Mouse (Mus musculus) gastrocnemius, adult 2 months (tissue): Measurements from ENCODE around the gene Dnaic2. TPM values are rescaled to one million over a fixed set of nuclear protein-coding genes. Genes with fewer than 3 reads are reported as not detected.
A peak's percentile ranks its signal among the peaks of the same experiment; 100 is the strongest.

Experiments
- DNase-seq: peaks from one replicate; pipeline ENCODE4 v3.0.0; 2022
- H3K27ac ChIP-seq: fragments of 200-600 bp; 2 replicates; pipeline ENCODE4 v1.8.1; 2022; ENCODE audit warnings: mild to moderate bottlenecking
- H3K4me3 ChIP-seq: fragments of 200-600 bp; 2 replicates; pipeline ENCODE4 v1.8.1; 2022; ENCODE audit warnings: mild to moderate bottlenecking, moderate library complexity
- CTCF ChIP-seq: fragments of 200-600 bp; IDR thresholded peaks from 2 replicates; pipeline ENCODE4 v1.8.1; 2022; ENCODE audit warnings: antibody characterized with exemption, mild to moderate bottlenecking, moderate library complexity
- intact Hi-C: fragments of 180-260 bp; cut with DNase I; formaldehyde crosslinking; loops from one replicate; pipeline ENCODE4 v1.15.1; 2025
- total RNA-seq, 2 experiments: library from RNA; stranded (reverse); gene quantifications; 2 replicates each; pipeline ENCODE4 v1.2.3; 2021

Gene Dnaic2
- total RNA-seq, 2 experiments from 2014 or later = 0.08 to 0.14 TPM

DNA sequence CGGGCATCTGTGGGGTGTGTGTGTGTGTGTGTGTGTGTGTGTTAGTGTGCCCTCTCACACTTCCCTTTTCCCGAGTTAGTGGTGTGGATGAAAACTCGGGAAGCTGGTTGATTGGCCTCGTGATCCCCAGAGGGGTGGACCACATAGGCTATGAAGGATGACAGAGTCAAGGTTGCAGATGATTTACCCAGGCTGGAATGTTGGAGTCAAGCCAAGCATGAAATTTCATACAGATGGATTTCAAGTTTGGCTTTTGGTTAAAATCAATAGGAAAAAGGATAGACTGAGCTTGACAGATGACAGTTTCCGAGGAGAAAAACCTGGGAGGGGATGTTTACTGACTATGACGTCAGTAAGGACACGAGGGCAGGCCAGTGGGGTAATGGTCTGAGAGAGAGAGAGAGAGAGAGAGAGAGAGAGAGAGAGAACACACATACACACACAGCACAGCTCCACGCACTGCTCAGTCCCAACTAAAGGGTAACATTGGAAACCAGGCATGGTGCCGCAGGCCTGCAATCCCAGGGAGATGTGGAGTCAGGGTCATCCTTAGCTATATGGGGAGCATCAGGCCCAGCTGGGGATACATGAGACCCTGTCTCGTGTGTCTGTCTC lies 39.5 kb upstream of the Dnaic2 start:
- TF ChIP-seq CTCF = no peak
- intact Hi-C loops = no loop called here
- Histone ChIP-seq H3K4me3 (no peak overlapping the region), H3K27ac (peak overlapping the region; percentile 69)
- no peak for DNase-seq

GRCm38 (mm10) chr11:114688729-114689128 lies 38.5 kb upstream of the Dnaic2 start:
- Histone ChIP-seq H3K4me3 (no peak overlapping the region), H3K27ac (no peak overlapping the region)
- no peak for TF ChIP-seq CTCF
- DNase-seq = no peak
- intact Hi-C loops = no loop called here

DNA sequence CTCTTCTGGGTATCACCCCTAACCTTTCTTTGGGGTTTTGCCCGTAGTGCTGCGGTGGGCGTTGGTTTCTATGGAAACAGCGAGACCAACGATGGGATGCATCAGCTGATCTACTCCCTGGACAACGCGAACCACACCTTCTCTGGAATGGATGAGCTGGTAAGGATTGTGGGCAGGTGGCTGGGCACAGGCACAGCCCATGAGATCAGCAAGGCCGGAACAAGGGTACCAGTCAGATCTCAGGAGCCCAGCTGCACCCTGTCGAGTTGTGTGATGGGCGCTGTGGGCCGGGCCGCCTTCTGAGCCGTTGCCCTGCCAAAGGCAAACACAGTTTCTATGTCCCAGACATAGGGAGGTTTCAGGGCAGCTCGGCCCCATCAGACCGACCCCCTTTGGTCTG lies 37.0 kb upstream of the Dnaic2 start:
- Histone ChIP-seq H3K4me3 (no peak overlapping the region), H3K27ac (no peak overlapping the region; the same call in 1 of the 2 replicates)
- intact Hi-C loops = loop anchor here (5.0 kb wide), 1 partner anchor 1233 kb away; no protein-coding TSS in a partner anchor
- no peak for TF ChIP-seq CTCF
- DNase-seq = no peak

GRCm38 (mm10) chr11:114691454-114692182 lies 35.6 kb upstream of the Dnaic2 start:
- no peak overlapping the region for H3K4me3 ChIP-seq
- intact Hi-C loops = loop anchor here (5.0 kb wide), 1 partner anchor 1234 kb away; no protein-coding TSS in a partner anchor
- TF ChIP-seq CTCF = no peak
- DNase-seq = no peak
- H3K27ac ChIP-seq = no peak overlapping the region

- intact Hi-C loops = loop anchor here (5.0 kb wide), 1 partner anchor 1235 kb away; no protein-coding TSS in a partner anchor
- DNase-seq = peak; percentile 24
- TF ChIP-seq CTCF = no peak
- H3K4me3 ChIP-seq = no peak overlapping the region
- H3K27ac ChIP-seq = no peak overlapping the region
Measured at GRCm38 (mm10) chr11:114692601-114693000, 34.6 kb upstream of the Dnaic2 start.

- intact Hi-C loops = loop anchor here (5.0 kb wide), 1 partner anchor 1236 kb away; no protein-coding TSS in a partner anchor
- TF ChIP-seq CTCF = no peak
- no peak overlapping the region for H3K27ac ChIP-seq
- H3K4me3 ChIP-seq = no peak overlapping the region
- DNase-seq = no peak
Measured at GRCm38 (mm10) chr11:114693456-114693855, 33.8 kb upstream of the Dnaic2 start.

- H3K27ac ChIP-seq = no peak overlapping the region
Measured at GRCm38 (mm10) chr11:114694451-114694850, 32.8 kb upstream of the Dnaic2 start.

DNA sequence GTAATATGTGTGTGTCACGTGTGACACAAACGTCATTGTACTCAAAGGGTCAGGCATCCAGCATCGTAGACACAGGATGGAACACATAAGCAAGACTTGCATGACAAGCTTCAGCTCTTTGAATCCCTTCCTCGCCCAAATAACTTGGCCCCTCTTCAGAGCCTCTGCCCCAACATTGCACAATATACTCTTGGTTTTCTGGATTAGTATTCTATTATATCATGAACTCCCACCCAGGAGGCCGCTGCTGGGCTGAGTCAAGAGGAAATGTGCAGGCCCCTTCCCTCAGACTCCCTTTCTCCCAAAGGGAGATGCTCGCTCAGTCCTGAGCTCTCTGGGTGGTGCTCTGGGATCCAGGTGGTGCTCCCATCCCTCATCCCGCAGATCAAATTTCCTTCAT lies 28.7 kb upstream of the Dnaic2 start:
- no peak for TF ChIP-seq CTCF
- intact Hi-C loops = no loop called here
- H3K27ac ChIP-seq = peak overlapping the region; percentile 63
- no peak for DNase-seq
- no peak overlapping the region for H3K4me3 ChIP-seq

More at GRCm38 (mm10) chr11:114694451-114694850, 32.8 kb upstream of the Dnaic2 start:
- DNase-seq = peak; percentile 48
- no peak overlapping the region for H3K4me3 ChIP-seq
- intact Hi-C loops = loop anchor here (5.0 kb wide), 1 partner anchor 1237 kb away; no protein-coding TSS in a partner anchor
- TF ChIP-seq CTCF = no peak

DNA sequence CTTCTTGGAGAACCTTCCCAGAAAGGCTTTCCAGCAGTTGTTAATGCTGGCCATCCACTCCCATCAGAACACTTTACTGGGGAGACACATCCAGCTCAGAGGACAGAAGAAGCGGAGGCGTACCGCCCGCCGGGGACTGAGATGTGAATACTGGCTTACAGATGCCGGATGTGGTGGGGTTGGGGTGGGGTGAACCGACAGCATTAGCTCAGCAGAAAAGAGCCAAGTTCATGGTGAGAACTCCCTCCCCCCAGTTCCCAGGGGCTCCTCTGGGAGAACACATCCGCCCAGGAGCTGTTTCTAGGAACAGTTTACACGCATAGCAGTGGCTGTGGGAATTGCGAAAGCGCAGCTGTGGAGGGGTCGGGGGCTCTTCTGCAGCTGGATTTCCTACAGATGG lies 27.7 kb upstream of the Dnaic2 start:
- intact Hi-C loops = no loop called here
- TF ChIP-seq CTCF = no peak
- Histone ChIP-seq H3K4me3 (no peak overlapping the region), H3K27ac (peak overlapping the region; percentile 63; the same call in 1 of the 2 replicates)
- DNase-seq = peak; percentile 82

GRCm38 (mm10) chr11:114702311-114702995 lies 24.8 kb upstream of the Dnaic2 start:
- Histone ChIP-seq H3K27ac (peak overlapping the region; percentile 71; the same call in 1 of the 2 replicates), H3K4me3 (no peak overlapping the region)
- intact Hi-C loops = loop anchor here (2.0 kb wide), 1 partner anchor 30 kb away; no protein-coding TSS in a partner anchor
- no peak for TF ChIP-seq CTCF
- DNase-seq = no peak

DNA sequence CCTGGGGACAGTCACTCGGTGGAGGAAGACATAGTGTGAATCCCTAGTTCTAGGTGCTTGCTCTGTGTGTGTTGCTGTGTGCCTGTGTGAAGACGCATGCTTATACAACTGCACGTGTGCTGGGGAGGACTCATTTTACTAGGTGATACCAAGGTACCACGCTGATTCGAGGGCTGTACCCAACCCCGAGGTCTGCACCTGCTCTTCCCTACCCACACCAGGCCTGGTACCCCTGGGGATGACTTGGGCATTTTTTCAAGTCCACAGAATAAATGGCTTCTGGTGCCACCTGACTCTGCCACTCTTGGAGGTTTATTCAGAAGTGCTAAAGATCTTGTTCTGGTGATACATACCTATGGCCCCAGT lies 24.2 kb upstream of the Dnaic2 start:
- Histone ChIP-seq H3K27ac (peak overlapping the region; percentile 71), H3K4me3 (no peak overlapping the region)
- intact Hi-C loops = loop anchor here (2.0 kb wide), 1 partner anchor 30 kb away; no protein-coding TSS in a partner anchor
- DNase-seq = no peak
- TF ChIP-seq CTCF = no peak

GRCm38 (mm10) chr11:114704071-114704913 lies 22.9 kb upstream of the Dnaic2 start:
- peak overlapping the region; percentile 61 for H3K4me3 ChIP-seq
- intact Hi-C loops = no loop called here
- DNase-seq = peak; percentile 77
- H3K27ac ChIP-seq = peak overlapping the region; percentile 71
- no peak for TF ChIP-seq CTCF
